Mouse (Mus musculus) embryo, embryonic 10.5 days (tissue): Measurements from ENCODE around the gene Il17rb.

Experiments
- DNase-seq: peaks from one replicate; pipeline ENCODE4 v3.0.0-alpha.2; 2015; ENCODE audit warnings: low spot score

Gene Il17rb

DNA sequence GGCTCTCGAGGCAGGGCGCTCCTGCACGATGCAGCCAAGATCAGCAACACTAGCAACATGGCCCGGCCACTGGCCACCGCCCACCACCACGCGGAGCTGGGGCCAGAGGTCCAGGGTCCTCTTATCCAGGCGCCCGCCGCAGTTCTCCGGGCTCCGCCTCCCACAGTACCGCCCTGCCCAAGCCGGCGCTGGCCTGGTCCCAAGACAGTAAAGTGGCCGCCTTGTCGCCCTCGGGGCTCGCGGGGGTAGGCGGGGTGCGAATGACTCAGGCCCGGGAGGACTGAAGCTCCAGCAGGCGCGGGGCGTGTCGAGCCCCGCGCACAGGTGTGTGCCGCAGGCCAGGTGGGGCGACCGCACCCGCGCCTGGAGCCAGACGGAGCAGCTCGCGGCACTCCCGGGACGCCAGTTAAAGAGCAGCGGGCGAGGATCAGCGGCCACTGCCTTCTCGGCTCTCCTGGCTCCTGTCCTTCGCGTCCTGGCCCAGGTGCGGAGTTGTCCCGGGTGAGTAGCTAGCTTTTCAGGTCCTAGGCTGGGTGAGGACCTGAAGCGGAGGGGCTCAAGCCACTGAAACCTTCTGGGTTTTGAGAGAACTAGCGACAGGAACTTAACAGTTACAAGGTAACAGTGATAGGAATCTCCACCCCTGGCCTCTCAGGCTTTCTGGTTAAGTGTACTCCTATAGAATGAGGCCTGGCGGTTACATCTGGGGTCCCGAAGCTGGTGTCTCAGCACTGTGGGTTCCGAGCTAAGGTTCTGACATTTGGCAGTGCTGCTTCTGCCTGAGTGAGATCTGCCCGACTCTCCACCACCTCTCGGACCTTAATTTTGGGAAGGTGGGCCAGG is at the start of gene Il17rb, which contains the start of gene Chdh:
Gene Il17rb, minus strand, starts transcription at position 164 of the 843 bp plus-strand sequence.
Gene Chdh, plus strand, starts transcription at position 291 of the 843 bp plus-strand sequence.
- peak; percentile 49 for DNase-seq

- DNase-seq: no peak
Observed at GRCm38 (mm10) chr14:30056031-30056766, 47.5 kb upstream of the Il17rb start.

DNA sequence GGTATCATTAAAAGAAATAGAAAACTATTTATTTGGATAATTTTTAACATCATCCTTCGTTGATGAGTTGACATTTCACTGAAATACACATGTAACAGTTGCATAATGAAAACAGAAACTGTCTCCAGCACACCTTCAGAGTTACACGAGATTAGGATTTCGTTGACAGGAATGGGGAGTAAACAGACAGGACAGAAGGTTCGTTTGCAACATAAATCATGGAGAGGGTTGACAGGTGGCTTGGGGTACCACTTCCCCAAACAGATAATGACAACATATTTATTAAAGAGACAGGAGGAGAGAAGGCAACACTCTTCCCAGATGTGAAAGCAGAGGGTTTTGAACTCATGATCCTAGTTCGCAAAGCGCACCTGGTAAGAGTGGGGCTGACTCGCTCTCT is 46.2 kb upstream of the Il17rb start:
- DNase-seq: no peak

DNA sequence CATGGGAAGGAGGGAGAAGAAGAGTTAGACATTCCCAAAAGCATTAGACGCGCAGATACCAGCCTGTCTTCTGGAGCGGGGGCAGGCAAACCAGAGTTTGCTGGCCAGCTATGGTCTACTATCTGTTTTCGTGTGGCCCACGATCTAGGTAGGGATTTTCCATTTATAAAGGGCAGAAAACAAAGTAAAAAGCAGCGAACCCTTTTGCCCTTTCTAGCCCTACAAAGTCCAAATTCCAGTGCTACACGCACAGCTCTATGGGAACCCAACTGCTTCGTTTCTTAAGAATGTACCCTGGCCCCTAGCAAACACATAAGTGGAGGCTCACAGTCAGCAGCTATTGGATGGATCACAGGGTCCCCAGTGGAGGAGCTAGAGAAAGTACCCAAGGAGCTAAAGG is 41.6 kb upstream of the Il17rb start:
- no peak for DNase-seq

DNA sequence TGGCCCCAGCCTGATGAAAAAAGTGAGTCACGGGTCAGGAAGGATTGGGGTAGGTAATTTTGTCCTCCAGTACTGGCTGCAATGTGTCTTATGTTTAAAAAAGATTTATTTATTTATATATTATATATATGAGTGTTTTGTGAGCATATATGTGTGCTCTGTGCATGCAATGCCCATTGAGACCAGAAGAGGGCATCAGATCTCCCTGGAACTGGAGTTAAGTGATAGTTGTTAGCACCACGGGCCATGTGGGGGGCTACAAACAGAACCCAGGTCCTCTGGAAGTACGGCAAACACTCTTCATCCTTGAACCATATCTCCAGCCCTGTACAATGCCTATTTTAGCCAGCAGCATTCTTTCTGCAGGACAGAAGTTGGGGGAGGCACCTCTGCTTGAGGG is 39.4 kb upstream of the Il17rb start:
- DNase-seq: peak; percentile 3

DNA sequence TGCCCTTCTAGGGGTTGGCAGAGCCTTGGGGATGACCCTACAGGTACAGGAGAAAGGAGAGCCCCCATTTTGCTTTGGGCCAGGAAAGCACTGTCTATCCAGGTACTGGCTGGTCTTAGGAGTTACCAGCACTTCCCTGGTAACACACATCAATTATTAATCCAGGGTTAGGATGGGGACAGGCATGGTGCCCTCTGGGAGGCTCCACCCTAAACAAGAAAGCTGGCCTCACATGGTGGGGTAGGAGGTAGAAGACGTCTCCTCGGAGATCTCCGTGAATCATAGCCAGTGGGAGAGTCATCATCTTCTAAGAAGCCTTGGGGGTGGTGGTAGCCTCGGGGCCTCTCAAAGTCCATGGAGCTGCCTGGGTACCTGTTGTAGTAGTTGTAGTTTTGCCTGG is 38.3 kb upstream of the Il17rb start:
- DNase-seq: no peak

DNA sequence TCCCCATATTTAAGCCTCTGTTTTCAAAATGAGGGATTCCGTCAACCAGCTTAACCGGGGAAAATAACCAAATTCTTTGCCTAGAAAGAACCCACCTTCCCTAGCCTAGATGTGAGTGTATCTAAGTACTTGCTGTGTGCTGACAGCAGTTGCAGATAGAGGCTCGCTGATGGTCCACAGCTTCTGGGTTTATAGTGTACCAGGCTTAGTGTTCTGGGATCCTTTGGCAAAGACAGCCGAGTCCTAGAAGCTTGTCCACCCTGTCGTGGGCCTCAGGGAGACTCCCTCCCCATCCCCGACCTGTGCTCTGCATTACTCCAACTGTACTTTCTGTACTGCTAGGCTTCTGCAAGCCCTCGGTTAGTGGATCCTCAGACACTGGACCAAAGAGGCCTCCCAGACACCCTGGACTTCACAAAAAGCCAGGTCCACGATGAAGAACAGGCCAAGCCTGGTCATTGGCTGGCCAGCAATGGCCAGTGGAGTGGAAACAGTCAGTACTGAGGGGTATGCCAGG is 37.1 kb upstream of the Il17rb start:
- no peak for DNase-seq

- no peak for DNase-seq
Observed at GRCm38 (mm10) chr14:30045239-30045638, 36.5 kb upstream of the Il17rb start.

GRCm38 (mm10) chr14:30043356-30043940 is 34.8 kb upstream of the Il17rb start:
- DNase-seq: no peak

GRCm38 (mm10) chr14:30041836-30042235 is 33.1 kb upstream of the Il17rb start:
- DNase-seq: no peak

DNA sequence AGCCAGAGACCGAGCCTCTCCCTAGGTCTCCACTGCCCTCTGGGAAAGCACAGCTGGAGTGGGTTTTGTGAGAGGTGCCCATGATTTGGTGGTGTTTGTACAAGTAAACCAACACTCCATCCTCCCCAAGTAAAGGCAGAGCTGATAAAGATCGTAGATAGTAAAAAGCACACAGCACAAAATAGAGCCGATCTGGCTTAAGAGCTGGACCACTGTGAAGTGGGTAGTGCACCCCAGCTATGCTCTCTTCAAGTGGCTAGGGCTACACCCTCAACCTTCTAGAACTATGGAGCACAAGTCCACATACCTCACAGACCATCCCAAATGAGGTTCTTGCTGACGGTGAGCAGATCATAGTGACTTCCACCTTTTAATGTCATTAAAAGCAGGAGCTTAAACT is 30.7 kb upstream of the Il17rb start:
- DNase-seq: no peak

DNA sequence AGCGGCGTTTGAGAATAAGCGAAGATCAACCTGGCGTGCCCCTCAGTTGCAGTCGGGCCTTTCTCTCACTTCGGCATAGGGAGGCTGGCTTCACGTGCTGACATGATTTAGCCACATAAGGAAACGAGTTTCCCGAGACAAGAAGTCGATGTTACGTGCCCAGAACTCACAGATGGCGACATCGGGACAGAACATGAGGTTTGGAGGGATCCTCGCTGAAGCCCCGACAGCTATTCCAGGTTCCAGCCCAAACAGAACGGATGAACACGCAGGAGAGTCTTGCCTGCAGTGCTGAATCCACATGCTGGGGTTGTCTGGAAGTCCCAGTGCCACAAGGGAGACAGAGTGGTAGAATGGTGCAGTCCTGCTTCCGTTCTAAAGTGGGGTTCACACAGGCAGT is 29.7 kb upstream of the Il17rb start:
- no peak for DNase-seq

- DNase-seq: no peak
Observed at GRCm38 (mm10) chr14:30033405-30033804, 24.7 kb upstream of the Il17rb start.

GRCm38 (mm10) chr14:30027378-30027777 is 18.7 kb upstream of the Il17rb start:
- DNase-seq: no peak

GRCm38 (mm10) chr14:30024387-30024786 is 15.7 kb upstream of the Il17rb start:
- DNase-seq: no peak

DNA sequence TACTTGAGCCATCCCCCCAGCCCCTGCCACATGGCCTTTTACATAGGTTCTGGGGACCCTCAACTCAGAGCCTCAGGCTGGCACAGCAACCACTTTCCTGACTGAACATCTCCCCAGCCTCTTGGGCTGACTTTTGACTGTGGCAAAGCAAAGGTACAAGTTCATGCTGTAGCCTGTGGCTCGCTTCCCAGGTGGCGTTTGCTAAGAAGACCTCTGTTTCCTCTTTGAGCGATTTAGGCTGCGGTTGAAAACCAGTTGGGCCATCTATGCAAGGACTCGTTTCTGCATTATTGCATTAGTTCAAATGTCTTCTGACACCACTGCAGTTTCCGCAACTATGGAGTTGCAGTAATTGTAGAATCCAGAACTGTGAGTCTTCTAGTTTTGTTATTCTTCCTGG is 13.8 kb upstream of the Il17rb start:
- no peak for DNase-seq

- DNase-seq: no peak
Observed at GRCm38 (mm10) chr14:30019792-30020575, 11.3 kb upstream of the Il17rb start.

- no peak for DNase-seq
Observed at GRCm38 (mm10) chr14:30019375-30019774, 10.7 kb upstream of the Il17rb start.

- DNase-seq: no peak
Observed at GRCm38 (mm10) chr14:30018846-30019245, 10.2 kb upstream of the Il17rb start.

DNA sequence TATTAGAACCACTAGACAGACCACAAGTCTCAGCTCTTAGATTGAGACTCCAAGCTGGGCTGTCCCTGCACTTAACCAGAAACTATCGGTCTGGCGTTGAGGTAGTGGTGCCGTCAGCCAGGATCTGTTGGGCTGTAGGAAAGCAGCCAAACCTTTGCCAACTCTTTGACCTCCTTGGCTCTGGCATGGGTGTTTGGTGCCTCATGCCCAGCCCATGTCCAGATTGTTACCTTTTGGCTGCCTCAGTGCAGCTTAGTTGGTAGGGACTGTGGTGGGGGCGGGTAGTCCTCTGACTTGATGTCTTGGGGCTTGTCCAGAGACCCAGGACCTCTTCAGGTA is 9.7 kb upstream of the Il17rb start:
- no peak for DNase-seq

DNA sequence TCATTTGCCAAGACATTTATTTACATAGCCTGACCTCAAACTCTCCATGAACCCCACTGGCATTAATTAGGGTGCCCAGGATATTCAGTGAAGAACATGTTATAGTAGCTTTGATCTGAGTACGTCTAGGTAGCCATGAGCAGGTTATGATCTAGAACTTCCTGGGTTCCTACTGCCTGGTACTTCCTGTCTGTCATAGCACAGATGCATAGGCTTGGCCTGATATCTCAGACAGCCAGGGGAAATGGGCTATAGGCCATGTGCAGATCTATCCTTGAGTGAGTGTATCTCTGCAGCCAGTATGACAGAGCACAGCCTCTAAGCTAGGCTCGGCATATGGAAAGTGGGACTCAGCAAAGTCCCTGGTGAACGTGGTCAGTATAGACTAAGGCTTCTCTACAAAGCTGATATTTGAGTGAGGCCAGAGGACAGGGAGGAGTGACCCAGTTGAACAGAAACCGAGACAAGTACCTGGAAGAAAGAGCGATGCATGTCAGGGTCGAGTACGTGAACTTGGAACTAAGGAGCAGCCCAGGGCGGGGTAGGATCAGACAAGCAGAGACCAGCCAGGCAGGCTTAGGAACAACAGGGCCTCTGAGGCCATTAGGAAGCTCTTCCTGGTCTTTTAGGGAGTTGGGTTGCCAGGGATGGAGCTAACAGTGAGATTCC is 9.2 kb upstream of the Il17rb start:
- DNase-seq: no peak
